Mouse (Mus musculus) CH12.LX (cell line): ENCODE measurements at regions not wholly inside any gene's neighbourhood (a gene's known extent, or its start where the extent isn't known, plus 50 kb on each side); places are given as distances from the start of the nearest gene placed in this dataset.

Experiments used
- DNase-seq: peaks from one replicate; pipeline ENCODE4 v3.0.0-alpha.2; 2013; ENCODE audit errors: extremely low read depth
- H3K27ac ChIP-seq: 2 replicates; pipeline ENCODE4 v1.5.1; 2012; ENCODE audit warnings: low read depth, mild to moderate bottlenecking, control low read depth, moderate library complexity; ENCODE audit not compliant: insufficient read depth
- H3K27me3 ChIP-seq: replicated peaks from 2 replicates; pipeline ENCODE3; 2012; ENCODE audit warnings: inconsistent platforms
- H3K36me3 ChIP-seq, 2 experiments: replicated peaks in 1 of 2; 2 replicates each; pipeline versions ENCODE3 to v1.6.1; 2012; ENCODE audit warnings: inconsistent platforms in 1 of 2, low read length in 1 of 2, mild to moderate bottlenecking in 1 of 2, mixed read lengths in 1 of 2, moderate library complexity in 1 of 2; ENCODE audit not compliant: control insufficient read depth in 1 of 2, insufficient read depth in 1 of 2
- H3K4me1 ChIP-seq, 2 experiments: 2 replicates each; pipeline ENCODE4 v1.6.1; 2012; ENCODE audit warnings: inconsistent platforms in 1 of 2, moderate library complexity in 1 of 2; ENCODE audit not compliant: insufficient read depth in 2 of 2, control insufficient read depth in 1 of 2
- H3K4me2 ChIP-seq: 2 replicates; pipeline ENCODE4 v1.6.1; 2012; ENCODE audit warnings: low read depth, mild to moderate bottlenecking, control low read depth; ENCODE audit not compliant: poor library complexity, insufficient read depth, severe bottlenecking
- H3K4me3 ChIP-seq, 3 experiments: fragments of 150-350 bp in 1 of 3; sonication (generic) in 1 of 3; replicated peaks in 1 of 3; 2 replicates each; pipeline versions ENCODE3 to v1.5.1; 2011 to 2012; ENCODE audit warnings: low read depth in 2 of 3, low read length in 2 of 3, mild to moderate bottlenecking in 2 of 3, moderate library complexity in 2 of 3, control low read depth in 1 of 3, improper control_type of control experiment in 1 of 3, inconsistent platforms in 1 of 3, mixed read lengths in 1 of 3; ENCODE audit not compliant: poor library complexity in 1 of 3
- H3K79me2 ChIP-seq: replicated peaks from 2 replicates; pipeline ENCODE4 v1.6.1; 2012; ENCODE audit warnings: mild to moderate bottlenecking, moderate library complexity; ENCODE audit not compliant: control insufficient read depth, poor library complexity, insufficient read depth, severe bottlenecking; ENCODE audit errors: extremely low read depth
- H3K9ac ChIP-seq: 2 replicates; pipeline ENCODE4 v1.6.1; 2012; ENCODE audit warnings: low read depth, mild to moderate bottlenecking, control low read depth, moderate library complexity; ENCODE audit not compliant: insufficient read depth
- H3K9me3 ChIP-seq: replicated peaks from 2 replicates; pipeline ENCODE3; 2012; ENCODE audit warnings: low read length, inconsistent platforms, mixed read lengths
- BHLHE40 ChIP-seq: IDR thresholded peaks from 2 replicates; pipeline ENCODE4 v1.6.1; 2011; ENCODE audit warnings: mild to moderate bottlenecking, low read depth, low read length, improper control_type of control experiment
- CTCF ChIP-seq, 2 experiments: IDR thresholded peaks in 1 of 2; conservative IDR thresholded peaks in 1 of 2; 2 replicates each; pipeline ENCODE4 v1.5.1; 2011 to 2012; ENCODE audit warnings: low read depth in 2 of 2, low read length in 2 of 2, improper control_type of control experiment in 1 of 2, inconsistent platforms in 1 of 2, mild to moderate bottlenecking in 1 of 2, moderate library complexity in 1 of 2
- E2F4 ChIP-seq: IDR thresholded peaks from 2 replicates; pipeline ENCODE4 v1.6.1; 2011; ENCODE audit warnings: low read depth, low read length, improper control_type of control experiment; ENCODE audit not compliant: insufficient replicate concordance
- ELF1 ChIP-seq: IDR thresholded peaks from 2 replicates; pipeline ENCODE4 v1.6.1; 2014; ENCODE audit warnings: low read depth, mild to moderate bottlenecking, inconsistent platforms, low read length, improper control_type of control experiment
- EP300 ChIP-seq: IDR thresholded peaks from 2 replicates; pipeline ENCODE4 v1.6.1; 2011; ENCODE audit warnings: low read length, improper control_type of control experiment
- HCFC1 ChIP-seq: IDR thresholded peaks from 2 replicates; pipeline ENCODE4 v1.6.1; 2012; ENCODE audit warnings: low read depth, mild to moderate bottlenecking, inconsistent platforms, low read length, improper control_type of control experiment
- JUN ChIP-seq: IDR thresholded peaks from 2 replicates; pipeline ENCODE4 v1.6.1; 2011; ENCODE audit warnings: low read depth, mild to moderate bottlenecking, low read length, improper control_type of control experiment, moderate library complexity; ENCODE audit not compliant: insufficient read depth
- JUND ChIP-seq: conservative IDR thresholded peaks from 2 replicates; pipeline ENCODE4 v1.6.1; 2011; ENCODE audit warnings: low read depth, low read length, improper control_type of control experiment
- KAT2A ChIP-seq: IDR thresholded peaks from 2 replicates; pipeline ENCODE4 v1.6.1; 2012; ENCODE audit warnings: low read length, improper control_type of control experiment, inconsistent platforms; ENCODE audit not compliant: insufficient replicate concordance
- MAFK ChIP-seq: IDR thresholded peaks from 2 replicates; pipeline ENCODE4 v1.6.1; 2011; ENCODE audit warnings: low read length, improper control_type of control experiment; ENCODE audit not compliant: insufficient replicate concordance
- MAX ChIP-seq: IDR thresholded peaks from 2 replicates; pipeline ENCODE4 v1.6.1; 2011; ENCODE audit warnings: low read length, improper control_type of control experiment
- MEF2A ChIP-seq: IDR thresholded peaks from 2 replicates; pipeline ENCODE4 v1.6.1; 2014; ENCODE audit warnings: low read depth, mild to moderate bottlenecking, inconsistent platforms, low read length, improper control_type of control experiment, borderline replicate concordance
- RAD21 ChIP-seq: IDR thresholded peaks from 2 replicates; pipeline ENCODE4 v1.6.1; 2011; ENCODE audit warnings: low read depth, mild to moderate bottlenecking, low read length, improper control_type of control experiment, moderate library complexity
- RCOR1 ChIP-seq: conservative IDR thresholded peaks from 2 replicates; pipeline ENCODE4 v1.6.1; 2012; ENCODE audit warnings: low read depth, mild to moderate bottlenecking, inconsistent platforms, low read length, improper control_type of control experiment
- SMC3 ChIP-seq: IDR thresholded peaks from 2 replicates; pipeline ENCODE4 v1.6.1; 2011; ENCODE audit warnings: low read depth, low read length, improper control_type of control experiment
- USF1 ChIP-seq: IDR thresholded peaks from 2 replicates; pipeline ENCODE4 v1.6.1; 2014; ENCODE audit warnings: low read depth, mild to moderate bottlenecking, inconsistent platforms, low read length, improper control_type of control experiment
- USF2 ChIP-seq: conservative IDR thresholded peaks from 2 replicates; pipeline ENCODE4 v1.6.1; 2011; ENCODE audit warnings: low read depth, low read length, improper control_type of control experiment
- ZC3H11A ChIP-seq: IDR thresholded peaks from 2 replicates; pipeline ENCODE4 v1.6.1; 2012; ENCODE audit warnings: low read depth, mild to moderate bottlenecking, inconsistent platforms, low read length, improper control_type of control experiment
- ZKSCAN1 ChIP-seq: IDR thresholded peaks from 2 replicates; pipeline ENCODE4 v1.6.1; 2012; ENCODE audit warnings: low read depth, inconsistent platforms, low read length, improper control_type of control experiment, borderline replicate concordance
- dilution Hi-C: fragments of 300-500 bp; cut with MboI; formaldehyde crosslinking; loops from 2 replicates; pipeline ENCODE4 v1.14.3; 2020; ENCODE audit warnings: low sequenced_read_pairs; ENCODE audit not compliant: extremely low pct_unique_long_range_greater_than_20kb, extremely low pct_ligation_motif_present
- in situ Hi-C: fragments of 300-500 bp; cut with MboI; formaldehyde crosslinking; loops from 3 replicates; pipeline ENCODE4 v1.14.3; 2019; ENCODE audit warnings: low sequenced_read_pairs, low pct_ligation_motif_present, low pct_unique_long_range_greater_than_20kb, mixed read lengths

DNA sequence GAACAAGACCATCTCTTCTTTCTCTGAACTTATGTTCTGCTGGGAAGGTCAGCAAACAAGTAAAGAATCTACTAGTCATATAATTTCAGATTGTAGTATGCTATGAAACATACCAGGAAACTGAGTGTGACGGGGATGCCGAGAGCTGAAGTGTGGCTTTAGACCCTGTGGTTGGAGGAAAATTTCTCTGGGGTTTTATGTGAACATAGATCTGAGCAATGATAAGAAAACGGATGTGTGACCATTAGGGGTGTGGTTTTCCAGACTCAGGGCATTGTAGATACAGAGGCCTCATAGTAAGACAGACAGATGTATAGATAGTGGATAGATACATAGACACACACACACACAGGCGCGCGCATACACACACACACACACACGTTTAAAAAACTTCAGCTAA lies 131.8 kb upstream of the Dnajc1 start:
- no peaks in the 10 kb centered on the region for H3K27me3 ChIP-seq
- H3K4me3 ChIP-seq: no peak overlapping the region
- in situ Hi-C loops: no loop called here
- no peaks in the 10 kb centered on the region for H3K4me1 ChIP-seq
- H3K9me3 ChIP-seq: peaks cover 2% of the 10 kb centered on the region
- no peak overlapping the region for H3K9ac ChIP-seq
- no peak overlapping the region for H3K4me2 ChIP-seq
- dilution Hi-C loops: no loop called here
- DNase-seq: no peak
- H3K36me3 ChIP-seq: no peaks in the 10 kb centered on the region
- H3K79me2 ChIP-seq: no peaks in the 10 kb centered on the region
- H3K27ac ChIP-seq: no peak overlapping the region
- no peak for TF ChIP-seq MEF2A
- TF ChIP-seq E2F4: no peak
- no peak for TF ChIP-seq MAX
- no peak for TF ChIP-seq ZKSCAN1
- no peak for TF ChIP-seq ELF1
- TF ChIP-seq JUND: no peak

- DNase-seq: no peak
- dilution Hi-C loops: no loop called here
Measured at GRCm38 (mm10) chr2:18523911-18524310, 131.3 kb upstream of the Dnajc1 start.

GRCm38 (mm10) chr2:18513435-18513834 lies 120.8 kb upstream of the Dnajc1 start:
- no peaks in the 10 kb centered on the region for H3K36me3 ChIP-seq
- H3K27ac ChIP-seq: no peak overlapping the region
- no peak for TF ChIP-seq EP300
- TF ChIP-seq ZKSCAN1: no peak
- no peak for TF ChIP-seq MAFK
- no peak for TF ChIP-seq MAX
- peak; percentile 70 for TF ChIP-seq SMC3
- TF ChIP-seq ZC3H11A: no peak; the same call in 1 of the 2 replicates
- no peak for TF ChIP-seq JUND
- TF ChIP-seq KAT2A: no peak
- no peak for TF ChIP-seq USF2
- no peak for TF ChIP-seq JUN
- peak; percentile 21 to 69; a peak in 2 of 4 replicates for TF ChIP-seq CTCF (conservative IDR thresholded peaks at IDR 0.05 in 1 of 2, IDR thresholded peaks at IDR 0.05 in 1 of 2; ENCODE audit: low read depth in 2 of 2, low read length in 2 of 2)
- no peak for TF ChIP-seq HCFC1
- TF ChIP-seq RAD21: peak; percentile 68
- TF ChIP-seq RCOR1: no peak
- TF ChIP-seq BHLHE40: no peak
- no peak for TF ChIP-seq E2F4
- TF ChIP-seq, all 38 proteins: peak for 3
- H3K79me2 ChIP-seq: no peaks in the 10 kb centered on the region
- dilution Hi-C loops: no loop called here
- no peaks in the 10 kb centered on the region for H3K9me3 ChIP-seq
- in situ Hi-C loops: no loop called here
- peak; percentile 37 for DNase-seq
- H3K27me3 ChIP-seq: no peaks in the 10 kb centered on the region
- peaks cover 0 to under 1% of the 10 kb centered on the region in 2 experiments; a peak in 1 of 4 replicates for H3K4me1 ChIP-seq
- no peak overlapping the region for H3K4me2 ChIP-seq
- no peak overlapping the region for H3K9ac ChIP-seq
- H3K4me3 ChIP-seq: no peak overlapping the region

More at GRCm38 (mm10) chr2:18523911-18524310, 131.3 kb upstream of the Dnajc1 start:
- H3K27me3 ChIP-seq: no peaks in the 10 kb centered on the region
- H3K4me3 ChIP-seq: no peak overlapping the region
- H3K9me3 ChIP-seq: peaks cover 2% of the 10 kb centered on the region
- no peak overlapping the region for H3K9ac ChIP-seq
- in situ Hi-C loops: no loop called here
- no peak overlapping the region for H3K27ac ChIP-seq
- H3K4me2 ChIP-seq: no peak overlapping the region
- TF ChIP-seq USF1: no peak
- no peak for TF ChIP-seq ZC3H11A
- no peak for TF ChIP-seq EP300
- TF ChIP-seq RCOR1: no peak
- no peaks in the 10 kb centered on the region for H3K36me3 ChIP-seq
- H3K79me2 ChIP-seq: no peaks in the 10 kb centered on the region
- H3K4me1 ChIP-seq: peaks cover 0 to 1% of the 10 kb centered on the region in 2 experiments; a peak in 2 of 4 replicates
